Mouse (Mus musculus) frontal cortex, postnatal 10 days (tissue): ENCODE measurements at regions not wholly inside any gene's neighbourhood (a gene's known extent, or its start where the extent isn't known, plus 50 kb on each side); places are given as distances from the start of the nearest gene placed in this dataset.
"Not testable (repeated sequence)": the region's sequence is repeated elsewhere in the genome, so short reads cannot be mapped to it uniquely, and the experiment has no call there.

Experiments
- DNase-seq, 2 experiments: peaks; one replicate each; pipeline ENCODE4 v3.0.0; 2022; ENCODE audit warnings: low spot score in 2 of 2, mixed read lengths in 1 of 2

- no peak for DNase-seq
Measured at GRCm38 (mm10) chr10:68956539-68956938, 194.7 kb upstream of the Rhobtb1 start.

- DNase-seq: no peak
Measured at GRCm38 (mm10) chr10:68961376-68961775, 189.9 kb upstream of the Rhobtb1 start.

- no peak for DNase-seq
Measured at GRCm38 (mm10) chr10:68963090-68963489, 188.1 kb upstream of the Rhobtb1 start.

DNA sequence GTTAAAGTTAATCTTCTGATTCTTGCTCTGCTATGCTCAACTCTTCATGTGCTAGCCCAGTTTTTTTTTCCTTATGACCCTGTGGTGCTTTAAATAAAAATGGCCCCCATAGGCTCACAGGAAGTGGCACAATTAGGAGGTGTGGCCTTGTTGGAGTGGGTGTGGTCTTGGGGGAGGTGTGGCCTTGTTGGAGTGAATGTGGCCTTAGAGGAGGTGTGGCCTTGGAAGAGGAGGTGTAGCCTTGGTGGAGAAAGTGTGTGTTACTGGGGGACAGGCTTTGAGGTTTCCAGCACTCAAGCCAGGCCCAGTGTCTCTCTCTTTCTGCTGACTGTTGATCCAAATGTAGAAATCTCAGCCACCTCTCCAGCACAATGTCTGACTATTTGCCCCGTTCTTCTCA lies 186.0 kb upstream of the Rhobtb1 start:
- no peak for DNase-seq

- DNase-seq: no peak
Measured at GRCm38 (mm10) chr10:68967976-68968968, 183.0 kb upstream of the Rhobtb1 start.

- no peak for DNase-seq
Measured at GRCm38 (mm10) chr10:68970521-68970920, 180.7 kb upstream of the Rhobtb1 start.

- no peak for DNase-seq
Measured at GRCm38 (mm10) chr10:68974771-68975170, 176.5 kb upstream of the Rhobtb1 start.

- DNase-seq: no peak
Measured at GRCm38 (mm10) chr10:68976443-68977025, 174.7 kb upstream of the Rhobtb1 start.

DNA sequence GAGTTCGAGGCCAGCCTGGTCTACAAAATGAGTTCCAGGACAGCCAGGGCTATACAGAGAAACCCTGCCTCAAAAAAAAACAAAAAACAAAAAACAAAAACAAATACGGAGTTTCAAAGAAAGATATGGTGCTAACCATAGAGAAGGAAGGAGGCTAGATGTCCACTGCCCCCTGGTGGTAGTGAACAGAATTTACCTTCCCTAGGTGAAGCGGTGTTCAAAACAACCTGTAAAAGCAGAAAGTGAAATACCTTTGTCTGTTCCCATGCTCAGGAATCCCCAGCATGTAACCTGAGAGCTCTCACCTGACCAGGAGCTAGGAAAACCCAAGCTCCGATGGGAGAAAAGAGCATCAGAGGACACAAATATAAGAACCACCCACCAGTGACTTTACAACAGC lies 173.1 kb upstream of the Rhobtb1 start:
- no peak for DNase-seq

DNA sequence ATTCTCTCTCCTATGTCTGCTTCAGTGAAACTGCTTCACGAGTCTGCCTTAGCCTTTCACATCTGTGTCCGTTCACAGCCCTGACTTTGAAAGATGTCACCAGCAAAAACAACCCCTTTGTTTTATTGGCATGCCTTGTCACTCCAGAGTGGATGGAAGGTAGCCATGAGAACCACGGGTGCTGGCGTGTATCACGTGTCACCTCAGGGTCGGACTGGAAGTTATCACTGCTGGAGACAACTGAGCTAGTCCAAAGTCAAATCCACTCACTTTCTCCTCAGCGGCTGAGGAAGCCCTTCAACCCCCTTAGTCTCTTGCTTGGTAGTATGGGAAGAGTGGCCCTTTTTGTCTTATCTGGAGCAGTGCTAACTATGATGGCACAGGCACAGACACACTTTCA lies 171.3 kb upstream of the Rhobtb1 start:
- no peak for DNase-seq

DNA sequence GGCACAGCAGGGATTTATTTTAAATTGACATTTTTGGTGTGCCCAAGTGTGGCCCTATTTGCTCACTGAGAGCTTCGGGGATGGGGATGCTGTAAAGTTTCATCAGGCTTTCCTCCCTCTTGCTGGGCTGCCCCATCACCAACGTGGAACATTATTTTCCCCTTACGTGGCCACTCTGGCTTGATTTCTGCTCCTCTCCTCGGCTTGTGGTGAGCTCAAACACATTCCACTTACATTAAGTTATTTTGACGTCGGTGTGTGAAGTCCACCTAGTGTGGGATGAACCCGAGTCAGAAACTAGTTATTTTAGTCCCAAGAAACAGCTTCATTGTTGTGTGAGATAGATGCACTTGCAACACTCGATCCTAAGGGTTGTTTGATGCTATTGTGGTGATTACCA lies 168.9 kb upstream of the Rhobtb1 start:
- no peak for DNase-seq

DNA sequence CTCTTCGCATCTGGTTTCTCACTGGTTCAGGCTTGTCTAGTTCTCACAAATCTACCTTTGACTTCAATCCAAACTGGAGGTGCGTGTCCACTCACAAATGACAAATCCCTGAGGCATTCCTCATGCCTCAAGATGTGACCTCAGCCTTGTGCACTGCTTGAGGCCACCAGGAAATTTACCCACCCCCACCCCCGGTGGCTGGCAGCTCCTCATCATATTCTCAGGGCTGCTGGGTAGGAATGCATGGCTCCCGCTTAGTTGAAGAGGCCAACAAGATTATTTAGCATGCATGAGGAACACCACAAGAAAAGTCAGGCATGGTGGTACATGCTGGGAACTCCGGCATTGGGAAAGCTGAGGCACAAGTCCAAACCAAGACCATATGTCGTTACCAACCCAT lies 160.7 kb upstream of the Rhobtb1 start:
- DNase-seq: no peak

DNA sequence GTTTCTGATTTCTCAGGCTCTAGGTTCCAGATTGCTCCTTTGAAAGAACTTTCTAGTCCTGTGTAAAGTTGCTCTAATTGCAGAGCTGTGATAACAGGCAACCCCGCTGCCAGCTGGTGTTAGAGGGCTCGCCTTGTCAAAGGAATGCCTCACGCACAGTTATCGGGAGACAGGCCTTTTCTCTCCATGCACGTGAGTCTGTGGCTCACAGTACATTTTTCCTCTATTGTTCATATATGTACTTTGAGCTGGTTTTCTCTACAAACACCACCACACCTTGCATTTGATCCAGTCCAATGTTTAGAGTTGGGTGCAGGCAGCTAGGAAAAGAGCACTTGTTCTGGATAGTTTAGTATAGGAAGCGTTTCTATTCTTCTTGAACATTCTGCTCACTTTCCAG lies 151.6 kb upstream of the Rhobtb1 start:
- no peak for DNase-seq

DNA sequence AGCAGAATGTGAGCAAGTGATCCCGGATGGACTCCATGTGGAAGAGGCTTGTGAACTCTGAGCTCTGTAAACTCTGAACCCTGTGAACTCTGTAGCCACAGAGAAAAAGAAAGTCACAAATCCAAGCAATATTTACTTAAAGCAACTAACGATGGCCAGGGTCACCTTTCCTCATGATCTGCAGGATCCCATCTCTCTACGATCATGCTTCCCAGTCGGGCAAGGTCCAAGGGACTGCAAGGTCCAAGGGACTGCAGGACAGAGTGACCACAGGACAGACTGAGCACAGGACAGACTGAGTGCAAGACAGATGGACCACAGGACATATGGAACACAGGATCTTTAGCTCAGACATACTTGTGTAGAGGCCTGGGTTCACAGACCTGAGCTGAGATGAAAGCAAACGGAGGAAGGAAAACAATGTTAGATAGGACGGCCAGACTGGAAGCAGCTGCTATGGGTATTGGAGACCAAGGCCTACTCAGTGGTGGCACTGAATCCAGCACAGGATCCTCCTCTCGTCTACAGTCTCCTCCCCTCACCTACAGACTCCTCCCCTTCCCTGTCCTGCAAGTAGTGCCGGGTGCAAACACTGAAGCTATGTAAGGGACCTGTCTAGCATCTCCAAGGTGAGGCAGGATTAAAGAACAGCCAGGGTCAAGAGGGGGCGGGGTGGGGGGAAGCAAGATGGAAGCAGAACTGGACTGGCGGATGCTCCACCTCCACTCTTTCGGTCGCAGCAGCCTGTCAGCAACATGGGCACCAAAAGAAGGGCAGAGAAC lies 149.4 kb upstream of the Rhobtb1 start:
- DNase-seq: no peak

GRCm38 (mm10) chr10:69005199-69005872 lies 145.9 kb upstream of the Rhobtb1 start:
- peak; percentile 37 to 84 for DNase-seq

GRCm38 (mm10) chr10:69008679-69009078 lies 142.6 kb upstream of the Rhobtb1 start:
- not testable (repeated sequence) for DNase-seq

DNA sequence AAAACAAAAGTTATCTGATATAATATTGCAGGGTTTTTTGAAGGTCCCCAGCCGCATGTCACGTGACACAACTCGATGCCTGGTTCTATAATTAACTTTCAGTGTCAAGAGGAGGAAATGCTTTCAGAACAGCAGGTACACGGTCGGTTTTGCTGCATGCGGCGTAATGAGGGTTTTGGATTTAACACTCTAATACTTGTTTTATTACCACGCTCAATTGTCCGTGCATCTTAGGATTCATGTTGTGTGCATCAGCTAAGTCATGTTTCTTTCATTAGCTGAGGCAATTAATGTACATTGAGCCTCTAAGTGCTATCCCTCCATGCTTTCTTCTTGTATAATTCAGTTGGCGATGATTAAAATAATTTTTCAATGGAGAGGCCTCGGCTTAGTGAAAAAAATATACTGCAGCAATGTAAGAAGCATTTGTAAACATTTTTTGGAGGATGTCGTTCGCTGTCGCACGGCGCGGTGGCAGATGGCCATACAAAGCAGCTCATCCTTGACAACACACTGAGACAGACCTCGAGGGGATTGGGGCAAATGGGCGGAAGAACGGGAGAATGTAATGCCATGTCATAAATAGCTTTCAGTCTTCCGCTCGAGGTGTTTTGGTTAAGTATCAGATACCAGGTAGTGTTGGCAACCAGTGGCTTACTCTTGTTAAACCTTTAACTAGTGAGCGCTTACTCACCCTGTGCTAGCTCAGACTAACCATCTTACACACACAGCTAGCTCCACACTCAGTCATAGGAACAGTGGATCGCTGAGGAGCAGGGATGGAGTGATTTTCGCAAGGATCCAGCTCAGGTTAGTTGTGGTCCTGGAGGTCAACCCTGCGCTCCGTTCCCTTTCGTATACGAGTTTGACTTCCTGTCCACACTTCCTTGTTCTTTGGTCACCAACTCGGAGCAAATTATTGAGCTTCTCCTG lies 130.2 kb upstream of the Rhobtb1 start:
- no peak for DNase-seq

- DNase-seq: no peak
Measured at GRCm38 (mm10) chr10:69033410-69033809, 117.8 kb upstream of the Rhobtb1 start.

DNA sequence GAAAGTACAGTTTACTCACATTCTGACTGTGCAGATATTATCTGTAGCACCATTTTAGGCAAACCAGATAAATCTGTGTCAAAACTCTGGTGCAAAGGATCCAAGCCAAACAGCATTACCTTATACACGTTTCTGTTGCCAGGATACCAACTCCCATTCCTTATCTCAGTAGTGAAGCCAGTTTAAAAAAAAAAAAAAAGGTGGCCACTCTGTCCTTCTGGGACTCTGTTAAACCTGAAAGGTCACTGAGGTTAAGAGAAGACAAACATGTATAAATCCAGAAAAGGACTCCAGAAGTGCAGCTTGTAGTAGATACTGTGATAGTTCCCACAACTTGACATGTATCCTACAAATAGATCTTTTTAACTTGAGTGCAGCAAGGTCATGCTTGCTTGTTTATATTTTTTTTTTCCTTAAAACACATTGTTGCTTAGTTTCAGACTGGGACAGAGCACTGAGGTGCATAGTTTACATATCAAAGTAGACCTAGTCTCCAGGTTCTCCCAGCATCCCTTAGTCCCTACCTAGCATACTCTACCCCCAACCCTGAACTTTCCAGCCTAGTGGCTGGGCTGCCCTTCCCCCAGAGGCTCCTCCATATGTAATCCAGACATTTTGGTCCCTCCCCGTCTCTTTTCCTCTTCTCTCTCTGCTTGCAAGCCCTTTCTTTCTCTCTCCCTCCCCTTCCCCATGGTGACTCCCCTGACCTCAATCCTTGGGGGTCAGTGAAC lies 116.7 kb upstream of the Rhobtb1 start:
- no peak for DNase-seq

DNA sequence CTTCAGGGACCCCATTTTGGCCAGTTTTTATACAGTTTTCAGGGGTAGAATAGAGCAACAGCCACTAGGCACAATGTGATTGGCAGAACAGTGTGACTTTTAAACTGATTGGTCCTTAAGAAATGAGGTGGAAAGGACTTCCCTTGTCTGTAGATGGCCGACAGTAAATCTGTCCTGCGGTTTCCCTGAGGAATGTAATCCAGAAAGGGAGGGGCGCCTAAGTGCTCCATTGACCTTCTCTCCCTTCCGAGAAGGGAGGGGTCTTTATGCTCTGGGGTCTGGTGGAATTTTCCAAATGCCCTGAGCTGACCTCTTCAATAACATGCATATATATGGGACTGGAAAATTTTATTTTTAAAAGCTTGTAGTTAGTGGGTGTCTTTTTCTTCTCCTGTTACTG lies 115.7 kb upstream of the Rhobtb1 start:
- DNase-seq: not testable (repeated sequence)
